Mouse (Mus musculus) heart, adult 2 months (tissue): ENCODE measurements around the gene C2cd2.

Source experiments
- CTCF ChIP-seq: fragments of 200-600 bp; IDR thresholded peaks from 2 replicates; pipeline ENCODE4 v1.8.1; 2022; ENCODE audit warnings: antibody characterized with exemption, mild to moderate bottlenecking, moderate library complexity
- EP300 ChIP-seq: fragments of 200-500 bp; IDR thresholded peaks from 2 replicates; pipeline ENCODE4 v1.6.1; 2011; ENCODE audit warnings: low read depth, low read length, control low read depth; ENCODE audit not compliant: insufficient read depth
- POLR2A ChIP-seq: fragments of 200-500 bp; IDR thresholded peaks from 2 replicates; pipeline ENCODE4 v1.6.1; 2011; ENCODE audit warnings: mild to moderate bottlenecking, low read depth, low read length, control low read depth; ENCODE audit not compliant: insufficient read depth

DNA sequence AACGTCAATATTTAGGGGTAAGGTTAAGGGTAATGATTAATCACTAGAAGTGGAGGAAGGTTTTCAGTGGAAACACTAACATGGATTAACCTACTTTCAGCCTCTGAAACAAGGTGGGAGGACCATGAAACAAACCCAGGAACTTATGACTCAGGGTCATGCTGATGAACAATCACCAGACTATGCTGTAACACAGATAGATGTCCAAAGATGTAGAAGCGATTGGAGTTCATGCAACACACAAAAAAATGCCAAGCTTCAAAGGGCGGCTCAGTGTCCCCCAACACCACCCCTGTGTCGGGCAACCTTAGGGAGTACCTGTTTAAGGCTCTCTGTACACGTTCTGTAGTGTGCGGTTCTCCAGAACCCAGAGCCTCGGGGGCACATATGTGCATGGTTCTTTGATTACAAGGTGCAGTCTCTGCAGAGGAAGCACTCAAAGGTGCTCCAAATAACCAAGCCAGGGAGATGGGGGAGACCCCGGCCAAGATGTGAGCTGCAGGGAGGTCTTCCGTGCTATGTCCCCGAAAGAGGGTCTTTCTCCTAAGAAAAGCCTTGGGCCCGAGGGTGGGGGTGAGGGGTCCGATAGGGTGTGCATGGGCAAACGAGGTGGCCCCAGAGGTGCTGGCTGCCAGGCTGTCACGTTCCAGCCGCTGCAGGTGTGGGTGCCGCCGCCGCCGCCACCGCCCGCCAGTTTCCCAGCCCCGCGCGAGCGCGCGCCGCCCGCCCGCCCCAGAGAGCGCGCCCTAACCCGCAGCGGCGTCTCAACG lies 832 bp downstream of the C2cd2 start:
- TF ChIP-seq CTCF (no peak), EP300 (no peak), POLR2A (0 out of 2 replicates have a peak, but pooled peaks have one; percentile 15)
